Mouse (Mus musculus): ENCODE measurements at regions not wholly inside any gene's neighbourhood (a gene's known extent, or its start where the extent isn't known, plus 50 kb on each side); places are given as distances from the start of the nearest gene placed in this dataset.
A peak's percentile ranks its signal among the peaks of the same experiment; 100 is the strongest.

DNA sequence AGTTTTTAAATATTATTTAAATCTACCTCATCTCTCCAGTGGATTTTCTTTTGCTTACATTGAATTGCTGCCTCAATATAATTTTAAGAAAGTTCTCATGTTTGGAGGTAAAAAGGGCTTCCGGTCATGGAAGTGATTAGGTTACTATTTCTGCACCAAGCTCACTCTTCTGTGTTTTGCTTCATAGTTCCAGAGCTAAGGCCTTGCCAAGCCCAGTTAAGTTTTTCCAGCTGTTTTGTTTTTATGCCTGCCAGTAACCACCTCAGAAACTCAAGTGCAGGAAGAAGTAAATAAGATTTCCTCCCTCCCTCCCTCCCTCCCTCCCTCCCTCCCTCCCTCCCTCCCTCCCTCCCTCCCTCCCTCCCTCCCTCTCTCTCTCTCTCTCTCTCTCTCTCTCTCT, 2466.1 kb downstream of the Poteg start:
- DNase-seq (ENCODE audit: low spot score in 2 of 2): no peak

- no peak for DNase-seq (ENCODE audit: low spot score in 2 of 2)
Measured at GRCm38 (mm10) chr8:29920486-29920885, 2473.0 kb downstream of the Poteg start.

DNA sequence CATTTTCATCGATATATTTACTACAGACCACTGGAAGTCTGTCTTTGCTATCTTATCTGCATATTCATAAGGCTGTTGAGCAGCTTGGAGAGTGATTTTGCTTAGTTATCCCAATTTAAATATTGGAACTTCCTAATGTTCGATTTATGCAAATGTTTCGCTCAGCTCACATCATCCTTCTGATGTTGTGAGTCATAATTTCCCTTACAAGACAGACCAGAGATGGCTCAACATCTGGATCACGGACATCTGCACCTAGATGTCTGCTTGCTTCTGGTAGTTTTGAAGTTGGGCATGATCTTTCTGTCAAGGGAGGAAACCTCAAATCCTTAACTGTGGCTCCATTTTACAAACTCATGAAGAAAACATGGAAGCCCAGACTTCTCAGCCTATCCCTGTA, 2480.8 kb downstream of the Poteg start:
- no peak for DNase-seq (ENCODE audit: low spot score in 2 of 2)

GRCm38 (mm10) chr8:29961322-29961721, 2513.9 kb downstream of the Poteg start:
- no peak for DNase-seq (ENCODE audit: low spot score in 2 of 2)

- no peak for DNase-seq (ENCODE audit: low spot score in 2 of 2)
Measured at GRCm38 (mm10) chr8:29976651-29977350, 2529.3 kb downstream of the Poteg start.

DNA sequence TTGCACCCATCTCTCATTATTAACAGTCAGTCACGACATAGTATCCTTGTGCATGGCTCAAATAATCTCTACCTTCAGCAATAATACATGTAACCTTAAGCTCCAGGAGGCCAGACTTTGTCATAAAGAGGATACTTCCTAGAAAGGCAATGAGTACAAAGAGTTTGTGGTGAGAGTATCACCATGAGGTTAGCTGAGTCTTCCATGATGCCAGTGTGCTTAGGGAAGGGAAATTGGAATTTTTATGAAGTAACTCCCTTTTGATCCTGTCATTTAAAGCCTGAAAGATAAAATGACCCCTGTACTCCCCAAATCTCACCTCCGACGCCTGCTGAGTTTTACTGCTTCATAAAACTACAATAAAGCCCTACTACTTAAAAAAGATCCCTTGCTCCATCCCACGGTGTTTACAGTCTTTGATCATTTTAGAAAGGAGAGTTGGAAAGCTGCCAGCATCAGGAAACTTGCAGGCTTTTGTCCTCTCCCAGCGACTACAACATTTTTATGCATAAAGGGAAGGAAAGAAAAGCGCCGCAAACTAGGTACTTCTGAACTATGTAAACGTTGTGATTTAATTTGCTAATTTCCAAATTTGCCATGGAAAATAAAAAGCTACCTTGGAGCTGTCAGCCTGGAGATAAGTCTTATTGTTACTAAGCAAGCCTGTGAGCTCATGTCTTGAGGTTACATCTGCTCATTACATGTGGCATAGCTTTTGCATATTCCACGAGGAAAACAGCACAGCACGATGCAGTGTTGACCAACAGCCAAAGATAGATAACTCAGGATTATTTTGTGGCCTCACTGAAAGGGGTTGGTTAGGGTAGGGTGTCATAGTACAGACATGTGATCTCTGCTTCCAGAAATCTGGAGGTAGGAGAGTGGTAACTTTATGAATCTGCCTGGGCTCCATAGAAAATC, 2531.4 kb downstream of the Poteg start:
- DNase-seq (ENCODE audit: low spot score in 2 of 2): peak; percentile 29 to 30

DNA sequence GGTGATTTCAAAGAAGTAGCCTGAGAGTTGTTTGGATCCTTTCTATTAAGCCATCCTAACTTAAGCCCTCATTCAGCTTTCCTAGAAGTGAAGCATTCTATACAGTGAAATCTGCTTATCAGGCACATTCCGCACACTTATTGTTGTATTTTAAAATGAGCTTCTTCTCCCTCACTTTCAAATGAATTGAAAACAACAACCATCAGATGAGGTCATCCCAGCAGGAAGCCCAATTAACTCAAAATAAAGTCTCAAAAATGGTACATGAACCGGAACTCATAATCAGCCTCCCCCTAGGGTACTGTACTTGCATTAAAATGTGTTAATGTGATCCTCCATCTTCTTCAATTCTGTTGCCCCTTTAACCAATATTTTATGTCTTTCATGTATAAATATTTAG, 2545.1 kb downstream of the Poteg start:
- DNase-seq (ENCODE audit: low spot score in 2 of 2): no peak

DNA sequence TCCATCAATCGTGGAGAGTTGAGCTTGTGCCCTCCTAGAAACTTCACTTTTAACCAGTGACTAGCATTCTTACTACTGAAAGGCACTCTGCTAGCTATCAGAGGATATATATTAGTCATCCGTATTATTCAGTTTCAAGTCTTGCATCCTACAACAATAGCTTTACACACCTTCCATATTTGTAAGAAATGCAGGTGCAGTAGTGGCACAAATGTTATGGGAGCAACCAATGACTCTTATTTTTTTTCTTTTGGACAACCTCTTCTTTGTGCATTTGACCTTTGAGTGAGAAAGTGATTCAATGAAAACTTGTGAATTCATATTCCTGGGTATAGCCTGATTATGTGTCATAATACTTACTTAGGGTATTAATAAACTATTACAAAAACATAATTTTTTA, 2551.9 kb downstream of the Poteg start:
- DNase-seq (ENCODE audit: low spot score in 2 of 2): no peak

Data from right cerebral cortex, postnatal 10 days (tissue).